8 mouse cellular contexts compared by ENCODE assay signal in genomic region chr5:121452026-121452869, GRCm38 (mm10). TPM values are rescaled to one million over a fixed set of nuclear protein-coding genes. Genes with fewer than 3 reads are reported as not detected.
A peak's percentile ranks its signal among the peaks of the same experiment; 100 is the strongest.
DNase-seq lines count a peak whose midpoint lies in the region; ATAC-seq lines count a peak whose summit lies in the region.

Erp29 (minus strand) TSS chr5:121452506.

- DNase-seq in R1 (ENCODE audit: low read depth, low spot score) = peak; percentile 93
- DNase-seq in cerebellum, postnatal 25 days = peak; percentile 99 to 100
- DNase-seq in frontal cortex, postnatal 36 days (ENCODE audit: low spot score in 2 of 2) = peak; percentile 98 to 99
- peak; percentile 94 for DNase-seq in left cerebral cortex, adult 11 months (ENCODE audit: low spot score)
- peak; percentile 99 to 100 for DNase-seq in lung, postnatal 4 days
- peak; percentile 96 for DNase-seq in retina, postnatal 7 days (ENCODE audit: low read depth, low spot score)
- peak; percentile 99 for DNase-seq in urinary bladder, adult 2 months (ENCODE audit: low spot score)

- H3K4me2 ChIP-seq in hindbrain, embryonic 15.5 days = peak within 1 kb of the TSS; percentile 90

- peak; percentile 94 for ATAC-seq in hindbrain, embryonic 15.5 days (ENCODE audit: low FRiP score, low read depth)

- no peaks in the 10 kb centered on the region for H3K27me3 ChIP-seq in hindbrain, embryonic 15.5 days

- H3K27ac ChIP-seq in hindbrain, embryonic 15.5 days (replicated peaks) = peak within 1 kb of the TSS; percentile 97

- H3K9me3 ChIP-seq in hindbrain, embryonic 15.5 days = no peaks in the 10 kb centered on the region

- peak within 1 kb of the TSS; percentile 99 for H3K4me3 ChIP-seq in hindbrain, embryonic 15.5 days

- H3K36me3 ChIP-seq in hindbrain, embryonic 15.5 days = peaks cover 16% of the 10 kb centered on the region

- peak within 1 kb of the TSS; percentile 97 for H3K9ac ChIP-seq in hindbrain, embryonic 15.5 days

- under 1% methylated on average over 76 of the region's 97 CpGs for WGBS in hindbrain, embryonic 15.5 days

- H3K4me1 ChIP-seq in hindbrain, embryonic 15.5 days (replicated peaks) = peaks cover 27% of the 10 kb centered on the region

RNA-seq across cellular contexts. Expression of gene Erp29, which starts in this region (rescaled TPM):
- polyA plus RNA-seq in hindbrain, embryonic 15.5 days (2015; fragmentation: Nextera tagmentation; extraction: Ambion mirVana) = 187 and 189 TPM in 2 replicates
- 96.2 and 97.4 TPM in 2 replicates for polyA plus RNA-seq in urinary bladder, adult 2 months (2012; rRNA removed)

Comparison
In these comparisons a context has a peak if more than half of its experiments do, and no peak if none do; other contexts are left out.
1. Peak in every context shown above with its lines: DNase-seq, ATAC-seq, H3K4me3 ChIP-seq and H3K27ac ChIP-seq.